Mouse (Mus musculus) hindbrain, embryonic 16.5 days (tissue): ENCODE results near the gene Kank1. TPM values are rescaled to one million over a fixed set of nuclear protein-coding genes. Genes with fewer than 3 reads are reported as not detected.
A peak's percentile ranks its signal among the peaks of the same experiment; 100 is the strongest.

Experiments used
- ATAC-seq: fragments of 200-750 bp; cut with Nextera tagmentation; 2 replicates; pipeline ENCODE4 v1.8.0; 2017; ENCODE audit warnings: moderate TSS enrichment, moderate library complexity
- H3K27ac ChIP-seq: fragments of 300-500 bp; sonication (generic); 2 replicates; pipeline ENCODE4 v1.5.1; 2014; ENCODE audit warnings: low read depth, mild to moderate bottlenecking, control low read depth, low read length, moderate library complexity
- H3K27me3 ChIP-seq: fragments of 300-500 bp; sonication (generic); replicated peaks from 2 replicates; pipeline ENCODE4 v1.6.1; 2014; ENCODE audit warnings: low read length; ENCODE audit not compliant: control insufficient read depth, insufficient read depth
- H3K36me3 ChIP-seq: fragments of 300-500 bp; sonication (generic); 2 replicates; pipeline ENCODE4 v1.6.1; 2014; ENCODE audit warnings: mild to moderate bottlenecking, low read length, moderate library complexity, mixed read lengths; ENCODE audit not compliant: control insufficient read depth, insufficient read depth
- H3K4me1 ChIP-seq: fragments of 300-500 bp; sonication (generic); 2 replicates; pipeline ENCODE4 v1.6.1; 2014; ENCODE audit warnings: low read depth, low read length; ENCODE audit not compliant: control insufficient read depth, insufficient read depth
- H3K4me2 ChIP-seq: fragments of 300-500 bp; sonication (generic); 2 replicates; pipeline ENCODE4 v1.6.1; 2014; ENCODE audit warnings: mild to moderate bottlenecking, low read length, control low read depth, moderate library complexity
- H3K4me3 ChIP-seq: fragments of 300-500 bp; sonication (generic); 2 replicates; pipeline ENCODE4 v1.5.1; 2014; ENCODE audit warnings: mild to moderate bottlenecking, low read length, control low read depth, moderate library complexity
- H3K9ac ChIP-seq: fragments of 300-500 bp; sonication (generic); 2 replicates; pipeline ENCODE4 v1.6.1; 2014; ENCODE audit warnings: low read depth, mild to moderate bottlenecking, control low read depth, low read length, moderate library complexity
- H3K9me3 ChIP-seq: fragments of 300-500 bp; sonication (generic); 2 replicates; pipeline ENCODE4 v1.6.1; 2014; ENCODE audit warnings: mild to moderate bottlenecking, low read length, moderate library complexity; ENCODE audit not compliant: control insufficient read depth
- WGBS: fragments of 180-500 bp; shearing (Covaris S2); extraction: QIAGEN DNeasy Blood & Tissue Kit; methylation state at CpG from one replicate; pipeline ENCODE4 v1.1.7; 2014; 5-methylcytosine and 5-hydroxymethylcytosine counted together
- polyA plus RNA-seq: library from polyadenylated mRNA; unstranded; fragments of >200 nt; fragmentation: Nextera tagmentation; extraction: Ambion mirVana; gene quantifications from 2 replicates; pipeline ENCODE4 v1.2.1, GENCODE M21; 2015

The Kank1 gene
- polyA plus RNA-seq, 1 experiment from 2014 or later, result 14.4 TPM

- no peaks in the 10 kb centered on the region for H3K27me3 ChIP-seq
- H3K36me3 ChIP-seq, result no peaks in the 10 kb centered on the region
- no peaks in the 10 kb centered on the region for H3K9me3 ChIP-seq
- H3K4me2 ChIP-seq, result peak overlapping the region; percentile 37
- H3K4me1 ChIP-seq, result peaks cover 6% of the 10 kb centered on the region
- H3K4me3 ChIP-seq, result peak overlapping the region; percentile 4; the same call in 1 of the 2 replicates
- ATAC-seq, result 0 out of 2 replicates have a peak, but pooled peaks have one; percentile 41
- 35% methylated on average over 16 of the region's 16 CpGs for WGBS
- H3K9ac ChIP-seq, result no peak overlapping the region
- no peak overlapping the region for H3K27ac ChIP-seq
These were observed 107.0 kb downstream of the Kank1 start for GRCm38 (mm10) chr19:25343657-25344322.

DNA sequence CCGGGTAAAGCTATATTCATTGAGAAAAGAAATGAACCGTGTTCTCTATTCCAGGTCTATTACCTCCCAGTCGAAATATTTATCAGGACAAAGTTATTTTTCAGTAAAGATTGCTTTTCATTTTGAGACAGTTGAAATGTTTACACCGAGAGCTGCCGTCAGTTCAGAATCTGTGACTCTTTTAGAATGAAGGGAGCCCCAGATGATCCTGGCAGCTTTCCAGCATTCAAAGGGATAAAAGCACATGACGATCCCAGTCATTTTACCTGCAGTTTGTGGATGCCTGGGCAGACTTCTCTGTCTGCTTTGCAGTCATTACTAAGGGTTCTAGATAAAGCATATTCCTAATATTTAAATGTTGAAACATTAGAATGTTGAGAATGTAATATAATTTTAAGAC lies 107.6 kb downstream of the Kank1 start:
- WGBS, result 45% methylated on average over 6 of the region's 6 CpGs
- ATAC-seq, result no peak
- Histone ChIP-seq H3K27me3 (no peaks in the 10 kb centered on the region), H3K9me3 (no peaks in the 10 kb centered on the region), H3K9ac (no peak overlapping the region), H3K4me3 (no peak overlapping the region), H3K4me1 (peaks cover 6% of the 10 kb centered on the region), H3K36me3 (no peaks in the 10 kb centered on the region), H3K27ac (no peak overlapping the region), H3K4me2 (peak overlapping the region; percentile 37)

DNA sequence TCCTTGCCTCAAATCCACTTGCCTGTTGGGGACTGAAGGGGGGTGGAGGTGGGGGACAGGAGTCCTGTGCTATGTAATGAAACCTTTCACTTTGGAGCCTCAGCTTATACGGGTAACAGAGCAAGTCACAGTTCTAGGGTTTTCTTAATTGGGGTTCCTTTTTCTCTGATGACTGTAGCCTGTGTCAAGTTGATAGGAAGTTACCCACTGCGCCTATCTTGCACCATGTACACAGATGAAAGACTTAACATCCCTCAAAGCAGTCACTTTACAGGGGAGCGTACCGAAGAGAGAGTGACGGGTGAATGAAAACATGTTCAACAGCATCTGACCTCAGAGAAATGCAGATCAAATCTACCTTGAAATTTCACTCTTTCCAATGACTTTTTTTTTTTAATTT lies 109.2 kb downstream of the Kank1 start:
- Histone ChIP-seq H3K27me3 (no peaks in the 10 kb centered on the region), H3K9me3 (no peaks in the 10 kb centered on the region), H3K9ac (no peak overlapping the region), H3K27ac (no peak overlapping the region), H3K4me3 (no peak overlapping the region), H3K4me2 (no peak overlapping the region), H3K36me3 (no peaks in the 10 kb centered on the region), H3K4me1 (peaks cover 3% of the 10 kb centered on the region)
- no peak for ATAC-seq
- WGBS, result 93% methylated on average over 5 of the region's 5 CpGs

DNA sequence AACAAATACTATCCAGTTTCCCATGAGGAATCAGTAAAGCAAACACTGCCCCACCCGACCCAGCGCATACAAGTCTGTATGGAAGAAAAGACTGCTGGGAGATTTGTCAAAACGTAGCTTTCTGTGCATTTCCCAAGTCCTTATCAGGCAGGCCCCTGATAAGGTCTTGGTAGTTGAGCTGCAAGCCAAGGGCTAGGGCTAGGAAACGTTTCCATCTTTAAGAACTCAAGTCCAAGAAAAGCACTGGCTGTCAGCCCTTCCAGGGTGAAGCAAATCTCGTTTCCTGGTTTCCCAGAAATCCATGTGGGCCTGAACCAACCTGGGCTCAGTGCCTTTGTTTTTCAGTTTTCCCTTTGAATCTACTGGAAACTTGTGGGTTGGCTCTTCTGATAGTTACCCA lies 110.7 kb downstream of the Kank1 start:
- Histone ChIP-seq H3K36me3 (no peaks in the 10 kb centered on the region), H3K4me1 (peaks cover 8% of the 10 kb centered on the region), H3K27me3 (no peaks in the 10 kb centered on the region), H3K27ac (no peak overlapping the region), H3K9me3 (no peaks in the 10 kb centered on the region), H3K4me2 (no peak overlapping the region), H3K4me3 (no peak overlapping the region), H3K9ac (no peak overlapping the region)
- ATAC-seq, result no peak
- WGBS, result 81% methylated on average over 5 of the region's 5 CpGs

DNA sequence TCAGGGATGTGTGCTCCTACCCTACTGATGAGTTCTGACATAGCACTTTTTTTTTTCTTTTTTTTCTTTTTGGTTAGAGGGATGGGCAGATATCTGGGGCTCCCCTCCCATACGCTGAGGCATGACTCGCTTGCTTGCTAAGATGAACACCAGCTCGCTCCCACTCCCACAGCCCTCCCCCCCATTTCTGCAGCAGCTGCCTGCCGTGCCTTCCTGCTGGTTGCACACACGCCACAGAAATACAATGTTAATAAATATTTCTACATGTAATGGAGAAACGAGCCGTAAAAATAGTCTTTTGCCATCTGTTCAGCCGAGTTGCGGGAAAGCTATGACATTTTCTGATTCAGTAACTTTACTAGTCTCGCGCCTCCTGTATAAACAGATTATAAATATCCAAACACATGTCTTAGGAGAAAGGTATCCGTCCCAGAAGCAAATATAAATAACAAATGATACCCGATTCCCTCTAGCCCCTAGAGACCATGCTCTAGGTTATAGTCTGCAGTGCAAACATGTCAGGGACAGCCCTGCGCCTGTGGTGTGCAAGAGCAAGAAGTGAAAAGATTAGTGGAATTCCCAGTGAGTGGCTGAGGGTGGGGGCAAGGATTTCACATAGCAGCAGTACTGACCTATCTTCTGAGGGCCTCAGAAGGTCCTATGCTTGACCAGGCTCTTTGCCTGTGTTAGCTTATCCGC lies 114.6 kb downstream of the Kank1 start:
- Histone ChIP-seq H3K4me3 (no peak overlapping the region), H3K4me2 (peak overlapping the region; percentile 36), H3K9me3 (no peaks in the 10 kb centered on the region), H3K27ac (no peak overlapping the region), H3K9ac (peak overlapping the region; percentile 11; the same call in 1 of the 2 replicates), H3K36me3 (no peaks in the 10 kb centered on the region), H3K27me3 (no peaks in the 10 kb centered on the region), H3K4me1 (peaks cover 8% of the 10 kb centered on the region)
- 42% methylated on average over 15 of the region's 15 CpGs for WGBS
- peak; percentile 77 for ATAC-seq

- no peak for ATAC-seq
- Histone ChIP-seq H3K27ac (no peak overlapping the region), H3K36me3 (no peaks in the 10 kb centered on the region), H3K9me3 (no peaks in the 10 kb centered on the region), H3K27me3 (no peaks in the 10 kb centered on the region), H3K4me2 (no peak overlapping the region), H3K9ac (no peak overlapping the region), H3K4me1 (peaks cover 14% of the 10 kb centered on the region), H3K4me3 (no peak overlapping the region)
- WGBS, result 71% methylated on average over 11 of the region's 11 CpGs
These were observed 120.3 kb downstream of the Kank1 start for GRCm38 (mm10) chr19:25357094-25357493.

DNA sequence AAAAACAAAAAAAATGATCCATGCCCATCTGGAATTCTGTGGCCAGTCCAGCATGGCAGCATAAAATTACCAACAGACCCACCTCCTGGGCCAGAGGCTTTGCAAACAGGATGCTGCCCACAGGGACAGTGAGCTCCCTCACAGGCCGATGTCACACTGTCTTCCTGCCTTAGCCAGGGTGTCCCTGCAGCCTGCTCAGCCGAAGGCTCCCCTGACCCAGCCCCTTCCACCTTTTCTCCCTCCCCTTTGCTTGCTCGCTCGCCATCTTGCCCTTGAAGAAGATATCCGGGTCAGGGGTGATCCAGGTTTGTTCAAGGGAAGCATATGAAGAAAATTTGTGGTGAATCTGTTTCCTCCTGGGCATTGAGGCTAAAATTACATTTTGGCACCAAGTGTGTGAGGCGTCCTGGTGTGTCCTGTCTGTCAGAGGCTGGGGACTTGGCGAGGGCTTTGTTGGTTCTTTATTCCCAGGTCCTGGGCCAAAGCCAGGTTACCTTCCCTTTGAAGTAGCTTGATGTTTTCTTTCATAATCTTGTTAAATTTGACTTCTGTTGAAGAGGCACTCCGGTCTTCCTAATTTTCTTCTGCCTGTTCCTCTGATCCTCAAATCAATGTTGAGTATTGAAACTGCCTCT lies 121.8 kb downstream of the Kank1 start:
- Histone ChIP-seq H3K4me3 (no peak overlapping the region), H3K4me2 (no peak overlapping the region), H3K27ac (no peak overlapping the region), H3K27me3 (no peaks in the 10 kb centered on the region), H3K9ac (no peak overlapping the region), H3K9me3 (no peaks in the 10 kb centered on the region), H3K4me1 (peaks cover 11% of the 10 kb centered on the region), H3K36me3 (no peaks in the 10 kb centered on the region)
- 58% methylated on average over 8 of the region's 8 CpGs for WGBS
- ATAC-seq, result no peak

- ATAC-seq, result peak; percentile 67
- no peaks in the 10 kb centered on the region for H3K9me3 ChIP-seq
- no peak overlapping the region for H3K27ac ChIP-seq
- no peaks in the 10 kb centered on the region for H3K36me3 ChIP-seq
- no peak overlapping the region for H3K9ac ChIP-seq
- no peak overlapping the region for H3K4me2 ChIP-seq
- peaks cover 11% of the 10 kb centered on the region for H3K4me1 ChIP-seq
- no peak overlapping the region for H3K4me3 ChIP-seq
- WGBS, result 39% methylated on average over 9 of the region's 9 CpGs
- no peaks in the 10 kb centered on the region for H3K27me3 ChIP-seq
These were observed 123.8 kb downstream of the Kank1 start for GRCm38 (mm10) chr19:25360571-25361029.

DNA sequence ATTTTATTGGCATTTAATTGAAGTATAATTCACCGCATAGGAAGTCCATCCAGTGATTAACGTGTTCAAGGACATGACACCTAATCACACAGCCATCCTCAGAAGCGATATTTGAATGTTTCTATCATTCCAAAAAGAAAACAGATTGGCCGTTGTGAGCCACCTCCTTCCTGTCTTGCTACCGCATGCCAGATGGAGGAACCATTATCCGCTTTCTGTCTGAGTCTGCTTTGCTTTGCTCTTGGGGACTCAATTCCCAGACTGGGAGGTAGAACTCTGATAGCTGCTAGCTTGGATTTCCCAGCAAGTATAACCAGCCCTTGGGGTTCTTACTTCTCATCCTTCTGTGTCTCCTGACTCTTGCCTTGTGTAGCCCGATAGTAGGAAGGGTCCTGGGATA lies 125.2 kb downstream of the Kank1 start:
- WGBS, result 64% methylated on average over 7 of the region's 7 CpGs
- no peaks in the 10 kb centered on the region for H3K9me3 ChIP-seq
- peaks cover 11% of the 10 kb centered on the region for H3K4me1 ChIP-seq
- H3K4me2 ChIP-seq, result no peak overlapping the region
- H3K27me3 ChIP-seq, result no peaks in the 10 kb centered on the region
- no peak overlapping the region for H3K4me3 ChIP-seq
- H3K27ac ChIP-seq, result no peak overlapping the region
- no peaks in the 10 kb centered on the region for H3K36me3 ChIP-seq
- no peak overlapping the region for H3K9ac ChIP-seq
- ATAC-seq, result no peak
